Mouse (Mus musculus) spleen, adult 2 months (tissue): ENCODE measurements at regions not wholly inside any gene's neighbourhood (a gene's known extent, or its start where the extent isn't known, plus 50 kb on each side); places are given as distances from the start of the nearest gene placed in this dataset.

ENCODE experiments used
- DNase-seq, 2 experiments: peaks; one replicate each; pipeline versions ENCODE4 v3.0.0 to v3.0.0-alpha.2; 2012 to 2021; ENCODE audit warnings: low spot score in 2 of 2, low read depth in 1 of 2
- H3K27ac ChIP-seq: fragments of 200-500 bp; 2 replicates; pipeline ENCODE4 v1.5.1; 2012; ENCODE audit warnings: low read length, inconsistent platforms; ENCODE audit not compliant: insufficient read depth
- H3K27me3 ChIP-seq: fragments of 200-500 bp; 2 replicates; pipeline ENCODE4 v1.6.1; 2012; ENCODE audit warnings: mild to moderate bottlenecking, moderate library complexity, low read length, inconsistent platforms; ENCODE audit not compliant: control insufficient read depth, insufficient read depth
- H3K36me3 ChIP-seq: fragments of 200-500 bp; 2 replicates; pipeline ENCODE4 v1.6.1; 2012; ENCODE audit warnings: mild to moderate bottlenecking, low read length, inconsistent platforms; ENCODE audit not compliant: control insufficient read depth, insufficient read depth
- H3K4me1 ChIP-seq: fragments of 200-500 bp; 2 replicates; pipeline ENCODE4 v1.6.1; 2011; ENCODE audit warnings: inconsistent platforms; ENCODE audit not compliant: control insufficient read depth, insufficient read depth, insufficient read length
- H3K4me3 ChIP-seq: fragments of 200-500 bp; 2 replicates; pipeline ENCODE4 v1.5.1; 2011; ENCODE audit warnings: mild to moderate bottlenecking, inconsistent platforms; ENCODE audit not compliant: insufficient read depth, insufficient read length; ENCODE audit errors: extremely low read depth
- CTCF ChIP-seq: fragments of 200-500 bp; IDR thresholded peaks from 2 replicates; pipeline ENCODE4 v1.5.1; 2011; ENCODE audit warnings: mild to moderate bottlenecking, inconsistent platforms; ENCODE audit not compliant: insufficient read depth, insufficient read length, insufficient replicate concordance; ENCODE audit errors: extremely low read depth
- POLR2A ChIP-seq: fragments of 200-500 bp; IDR thresholded peaks from 2 replicates; pipeline ENCODE4 v1.6.1; 2011; ENCODE audit warnings: low read depth, low read length, inconsistent platforms
- WGBS: fragments of 180-500 bp; shearing (Covaris S2); methylation state at CpG from one replicate; pipeline ENCODE4 v1.1.7; 2018; 5-methylcytosine and 5-hydroxymethylcytosine counted together

DNA sequence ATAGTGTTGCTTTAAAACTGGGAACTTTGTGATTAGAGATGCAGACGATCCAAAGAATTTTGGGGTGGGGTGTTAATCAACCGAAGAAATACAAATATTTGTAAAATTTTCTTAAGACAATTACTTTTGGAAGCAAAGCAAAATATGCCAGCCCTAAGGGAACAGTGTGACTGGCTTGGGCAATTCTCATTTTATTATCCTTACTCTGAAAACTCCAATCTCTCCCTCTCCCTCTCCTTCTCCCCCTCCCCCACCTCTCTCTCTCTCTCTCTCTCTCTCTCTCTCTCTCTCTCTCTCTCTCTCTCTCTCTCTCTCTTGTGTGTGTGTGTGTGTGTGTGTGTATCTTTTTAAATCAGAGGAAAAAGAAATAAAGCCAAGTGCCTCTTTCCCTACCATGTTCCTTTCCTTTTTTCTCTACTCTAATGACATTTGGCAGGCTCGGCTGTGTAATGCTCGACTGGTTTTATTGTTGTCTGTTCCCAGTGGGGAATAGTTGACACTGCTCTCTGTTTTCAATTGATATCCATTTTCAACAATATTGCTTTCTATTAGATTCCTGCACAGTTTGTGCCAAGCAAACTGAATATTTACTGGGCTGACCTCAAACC, 367.5 kb upstream of the Fam92a start:
- WGBS: 74% methylated on average over 4 of the region's 4 CpGs
- DNase-seq: no peak
- Histone ChIP-seq H3K27ac (no peak overlapping the region), H3K4me3 (no peak overlapping the region), H3K27me3 (no peaks in the 10 kb centered on the region), H3K4me1 (no peaks in the 10 kb centered on the region), H3K36me3 (no peaks in the 10 kb centered on the region)
- TF ChIP-seq CTCF: no peak
- no peak for TF ChIP-seq POLR2A

DNA sequence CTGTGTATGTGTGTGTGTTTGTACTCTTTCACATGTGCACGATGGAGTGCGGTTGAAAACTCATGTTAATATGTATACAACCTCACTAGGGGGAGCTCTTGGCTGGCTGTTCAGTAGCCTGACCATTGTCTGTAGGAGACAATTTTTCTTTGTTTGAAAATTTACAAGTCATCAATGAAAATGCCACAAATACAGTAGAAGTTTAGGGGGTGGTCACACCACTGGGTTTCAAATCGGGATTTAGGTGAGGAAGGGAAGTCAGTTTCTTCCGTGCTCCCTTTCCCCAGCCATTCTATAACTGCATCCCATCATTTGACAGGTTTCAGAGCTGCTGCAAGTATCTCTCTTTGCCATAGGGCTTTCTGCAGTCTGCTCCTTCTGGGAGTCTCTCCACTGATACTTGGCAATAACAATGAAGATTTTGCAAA, 366.9 kb upstream of the Fam92a start:
- Histone ChIP-seq H3K27me3 (no peaks in the 10 kb centered on the region), H3K36me3 (no peaks in the 10 kb centered on the region), H3K27ac (no peak overlapping the region), H3K4me1 (no peaks in the 10 kb centered on the region), H3K4me3 (no peak overlapping the region)
- WGBS: 15% methylated on average over 4 of the region's 4 CpGs
- TF ChIP-seq POLR2A (no peak), CTCF (no peak)
- no peak for DNase-seq

DNA sequence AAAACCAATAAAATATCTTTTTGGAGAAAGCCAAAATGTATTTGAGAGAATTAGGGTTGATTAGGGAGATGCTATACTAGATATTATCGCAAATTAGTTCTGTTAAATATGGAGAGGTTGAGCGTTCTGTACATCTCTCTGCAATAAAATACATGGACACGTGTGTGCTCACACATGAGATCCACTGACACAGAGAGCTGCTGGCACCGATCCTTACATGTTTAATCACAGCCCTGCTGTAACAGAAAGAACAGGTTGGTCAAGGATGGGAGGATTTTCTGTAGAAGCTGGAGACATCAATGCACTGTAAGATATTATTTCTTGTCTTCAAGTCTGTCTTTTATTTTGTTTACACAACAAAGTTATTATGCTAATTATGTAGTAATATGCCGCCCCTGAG, 366.2 kb upstream of the Fam92a start:
- Histone ChIP-seq H3K27me3 (no peaks in the 10 kb centered on the region), H3K36me3 (no peaks in the 10 kb centered on the region), H3K4me3 (no peak overlapping the region), H3K4me1 (no peaks in the 10 kb centered on the region), H3K27ac (no peak overlapping the region)
- no peak for DNase-seq
- TF ChIP-seq POLR2A (no peak), CTCF (no peak)
- 78% methylated on average over 5 of the region's 5 CpGs for WGBS

DNA sequence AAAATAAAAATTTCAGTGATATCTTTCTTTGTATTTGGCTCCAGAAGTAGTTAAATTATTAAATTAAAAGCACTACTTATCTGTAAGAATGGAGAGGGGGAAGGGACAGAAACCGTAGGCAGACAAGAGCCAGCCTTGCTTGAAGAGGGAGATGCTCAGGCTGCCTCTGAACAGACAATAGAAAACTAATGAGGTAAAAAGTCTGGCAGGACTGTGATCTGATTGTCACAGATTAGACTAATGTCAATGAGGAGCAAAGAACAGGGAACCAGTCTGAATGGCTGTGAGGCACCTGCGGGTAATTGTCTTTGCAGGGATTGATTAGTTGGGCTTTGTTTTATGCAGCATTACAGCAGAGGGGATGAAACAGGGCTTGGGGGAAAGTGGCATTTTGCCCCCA, 362.3 kb upstream of the Fam92a start:
- Histone ChIP-seq H3K27me3 (no peaks in the 10 kb centered on the region), H3K4me3 (no peak overlapping the region), H3K4me1 (no peaks in the 10 kb centered on the region), H3K36me3 (no peaks in the 10 kb centered on the region), H3K27ac (no peak overlapping the region)
- DNase-seq: no peak
- WGBS: 83% methylated on average over 2 of the region's 2 CpGs
- TF ChIP-seq CTCF (no peak), POLR2A (no peak)

DNA sequence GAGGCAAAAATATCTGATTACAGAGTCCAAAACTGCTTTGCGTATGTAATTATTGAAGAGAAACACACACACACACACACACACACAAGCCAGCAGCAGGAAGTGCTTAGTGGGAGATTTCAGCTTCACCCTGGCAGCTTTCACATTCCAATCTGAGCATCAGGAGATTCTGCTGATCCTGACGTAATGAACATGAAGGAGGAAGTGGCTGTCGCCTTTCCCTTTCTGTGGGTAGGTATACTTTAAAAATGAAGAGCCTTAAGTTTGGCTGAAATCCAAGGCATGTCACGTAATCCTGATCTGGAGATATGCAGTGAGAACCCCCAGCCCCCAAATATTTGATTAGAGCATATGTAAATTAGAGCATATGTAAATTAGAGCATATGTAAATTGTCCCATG, 361.1 kb upstream of the Fam92a start:
- TF ChIP-seq POLR2A (no peak), CTCF (no peak)
- H3K36me3 ChIP-seq: no peaks in the 10 kb centered on the region
- 27% methylated on average over 4 of the region's 4 CpGs for WGBS
- no peak overlapping the region for H3K4me3 ChIP-seq
- H3K27me3 ChIP-seq: no peaks in the 10 kb centered on the region
- no peaks in the 10 kb centered on the region for H3K4me1 ChIP-seq
- DNase-seq: no peak
- H3K27ac ChIP-seq: no peak overlapping the region

DNA sequence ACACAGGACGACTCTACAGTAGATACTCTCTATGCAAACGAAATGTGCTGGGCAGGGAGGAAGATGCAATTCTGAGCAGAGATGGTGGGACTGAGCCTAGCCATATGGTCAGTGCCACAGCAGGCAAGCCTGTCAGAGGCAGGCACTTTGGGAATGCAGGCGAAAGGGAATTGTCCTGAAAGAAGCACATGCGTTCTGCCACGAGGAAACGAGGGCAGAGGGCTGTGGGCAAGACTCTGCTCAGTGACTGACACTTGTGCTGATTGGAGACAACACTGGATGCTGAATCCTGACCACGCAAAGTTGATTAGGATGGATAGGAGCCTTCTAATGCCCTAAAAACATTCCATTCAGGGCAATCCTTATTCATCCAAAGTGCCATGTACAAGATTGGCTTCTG, 350.5 kb upstream of the Fam92a start:
- no peak for DNase-seq
- 72% methylated on average over 7 of the region's 7 CpGs for WGBS
- H3K27ac ChIP-seq: no peak overlapping the region
- TF ChIP-seq POLR2A (no peak), CTCF (no peak)
- no peaks in the 10 kb centered on the region for H3K4me1 ChIP-seq
- H3K36me3 ChIP-seq: no peaks in the 10 kb centered on the region
- H3K27me3 ChIP-seq: no peaks in the 10 kb centered on the region
- H3K4me3 ChIP-seq: no peak overlapping the region

DNA sequence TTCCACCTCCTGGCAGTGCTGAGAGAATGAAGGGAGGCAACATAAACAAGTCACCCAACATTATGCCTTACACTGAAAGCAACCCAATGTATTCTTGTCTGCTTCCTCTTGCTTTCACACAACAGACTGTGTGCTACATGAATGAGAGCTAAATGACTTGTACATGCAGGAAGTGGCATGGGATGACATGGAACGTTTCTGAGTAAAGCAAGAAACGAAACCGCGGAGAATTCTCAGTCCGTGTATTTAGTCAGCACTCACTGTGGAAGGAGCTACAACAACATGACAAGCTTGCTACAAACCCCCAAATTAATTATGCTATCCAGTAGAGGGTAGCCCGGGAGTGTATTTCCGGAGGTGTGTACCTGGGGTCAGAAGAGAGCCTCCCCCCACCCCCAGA, 349.4 kb upstream of the Fam92a start:
- Histone ChIP-seq H3K4me1 (no peaks in the 10 kb centered on the region), H3K27me3 (no peaks in the 10 kb centered on the region), H3K36me3 (no peaks in the 10 kb centered on the region), H3K4me3 (no peak overlapping the region), H3K27ac (no peak overlapping the region)
- no peak for TF ChIP-seq CTCF
- TF ChIP-seq POLR2A: no peak
- whole genome bisulfite sequencing: 78% methylated on average over 7 of the region's 7 CpGs
- DNase-seq: no peak
